In genomic region chr8:110420221-110420620, GRCm38 (mm10) we compare ENCODE assay signal across 22 mouse cellular contexts.
"Had no signal": no experiment of that assay in that cellular context is flagged by ENCODE, and none has a peak within 500 bp of the region (broad histone marks: within the 10 kb centered on the region; RNA-seq: fewer than 3 reads in every experiment).

No protein-coding gene starts in this region.

- H3K9ac ChIP-seq: limb, embryonic 12.5 days; limb, embryonic 15.5 days; liver, embryonic 14.5 days; midbrain, embryonic 12.5 days; midbrain, embryonic 15.5 days; neural tube, embryonic 12.5 days; neural tube, embryonic 15.5 days; stomach, embryonic 15.5 days had no signal

- DNase-seq: kidney, postnatal 14 days; kidney, postnatal 4 days; layer of hippocampus, postnatal 36 days; left cerebral cortex, postnatal 4 days; lung, adult 18-20 months; lung, postnatal 14 days; lung, postnatal 4 days; retina, postnatal 1 day; right cerebral cortex, postnatal 25 days; spleen, adult 18-20 months; thymus, adult 18-20 months; thymus, postnatal 36 days had no signal

- H3K4me2 ChIP-seq: limb, embryonic 12.5 days; limb, embryonic 15.5 days; liver, embryonic 11.5 days; midbrain, embryonic 12.5 days; midbrain, embryonic 15.5 days; neural tube, embryonic 12.5 days; neural tube, embryonic 15.5 days; stomach, embryonic 15.5 days had no signal

- H3K4me3 ChIP-seq: left cerebral cortex, adult 2 months; limb, embryonic 12.5 days; limb, embryonic 15.5 days; midbrain, embryonic 12.5 days; midbrain, embryonic 15.5 days; neural tube, embryonic 12.5 days; neural tube, embryonic 15.5 days; stomach, embryonic 15.5 days had no signal

- H3K4me1 ChIP-seq: limb, embryonic 12.5 days; limb, embryonic 15.5 days; midbrain, embryonic 15.5 days; neural tube, embryonic 12.5 days; neural tube, embryonic 15.5 days; stomach, embryonic 15.5 days had no signal

- H3K9me3 ChIP-seq: limb, embryonic 12.5 days; limb, embryonic 15.5 days; midbrain, embryonic 12.5 days; midbrain, embryonic 15.5 days; neural tube, embryonic 12.5 days; neural tube, embryonic 15.5 days; stomach, embryonic 15.5 days had no signal

- H3K27me3 ChIP-seq: limb, embryonic 12.5 days; limb, embryonic 15.5 days; midbrain, embryonic 12.5 days; midbrain, embryonic 15.5 days; neural tube, embryonic 12.5 days; neural tube, embryonic 15.5 days; stomach, embryonic 15.5 days had no signal

- H3K27ac ChIP-seq: left cerebral cortex, adult 2 months; limb, embryonic 12.5 days; limb, embryonic 15.5 days; liver, embryonic 14.5 days; midbrain, embryonic 12.5 days; midbrain, embryonic 15.5 days; neural tube, embryonic 12.5 days; neural tube, embryonic 15.5 days; stomach, embryonic 15.5 days had no signal

- H3K36me3 ChIP-seq: limb, embryonic 12.5 days; limb, embryonic 15.5 days; midbrain, embryonic 12.5 days; midbrain, embryonic 15.5 days; neural tube, embryonic 12.5 days; neural tube, embryonic 15.5 days; stomach, embryonic 15.5 days had no signal

- ATAC-seq: midbrain, embryonic 15.5 days had no signal
